Mouse (Mus musculus): Measurements from ENCODE around the gene Gm49601.

Gm49601 gene

DNA sequence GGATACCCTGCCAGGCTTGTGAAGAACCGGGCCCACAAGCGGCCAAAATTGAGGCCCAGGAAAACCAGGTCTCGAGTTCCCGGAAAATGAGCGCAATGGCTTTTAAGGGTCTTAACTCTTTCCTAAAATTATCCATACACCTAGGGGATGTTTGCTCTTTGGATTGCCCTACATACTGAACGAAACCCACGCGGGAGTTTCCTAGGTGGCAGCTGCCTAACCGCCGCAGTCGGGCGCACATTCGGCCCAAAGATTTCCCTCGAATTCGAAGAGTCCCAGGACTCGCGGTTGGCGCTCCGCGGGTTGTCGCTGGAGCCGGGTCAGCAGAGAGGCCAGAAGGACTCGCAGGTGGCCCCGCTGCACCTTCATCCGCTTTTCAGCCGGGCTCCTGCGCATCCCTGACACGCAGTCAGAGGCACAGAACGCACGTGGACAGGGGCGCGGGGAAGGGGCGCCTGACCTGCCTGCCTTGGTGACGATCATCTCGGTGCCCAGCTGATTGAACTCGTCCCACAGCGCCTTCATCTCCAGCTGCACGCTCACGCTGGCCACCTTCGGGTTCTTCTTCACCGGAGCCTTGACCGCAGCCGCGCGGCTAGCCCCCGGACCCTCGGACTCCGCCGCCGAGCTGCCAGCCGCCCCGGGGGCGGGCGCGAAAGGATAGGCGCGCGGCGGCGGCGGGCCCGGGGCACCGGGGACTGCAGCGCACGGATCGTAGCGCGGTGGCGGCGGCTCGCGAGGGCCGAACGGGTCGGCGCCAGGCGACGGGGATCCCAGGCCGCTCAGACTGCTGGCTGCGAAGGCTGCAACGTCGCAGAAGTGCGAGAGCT lies 39.9 kb downstream of the Gm49601 start:
- Histone ChIP-seq H3K27me3 (ENCODE audit: insufficient read depth, low read length) (peaks cover 98% of the 10 kb centered on the region), H3K4me3 (replicated peaks; ENCODE audit: low read length) (peak overlapping the region; percentile 62), H3K9me3 (ENCODE audit: low read length) (no peaks in the 10 kb centered on the region), H3K36me3 (ENCODE audit: insufficient read depth, low read length) (no peaks in the 10 kb centered on the region), H3K4me1 (replicated peaks; ENCODE audit: low read depth, low read length) (peaks cover 54% of the 10 kb centered on the region)
- TF ChIP-seq NANOG (IDR thresholded peaks at IDR 0.05; ENCODE audit: borderline replicate concordance, low read length): no peak
- TF ChIP-seq CTCF (conservative IDR thresholded peaks at IDR 0.05; ENCODE audit: low read length): no peak
- no peak for TF ChIP-seq POU5F1 (IDR thresholded peaks at IDR 0.05; ENCODE audit: borderline replicate concordance, low read length)

DNA sequence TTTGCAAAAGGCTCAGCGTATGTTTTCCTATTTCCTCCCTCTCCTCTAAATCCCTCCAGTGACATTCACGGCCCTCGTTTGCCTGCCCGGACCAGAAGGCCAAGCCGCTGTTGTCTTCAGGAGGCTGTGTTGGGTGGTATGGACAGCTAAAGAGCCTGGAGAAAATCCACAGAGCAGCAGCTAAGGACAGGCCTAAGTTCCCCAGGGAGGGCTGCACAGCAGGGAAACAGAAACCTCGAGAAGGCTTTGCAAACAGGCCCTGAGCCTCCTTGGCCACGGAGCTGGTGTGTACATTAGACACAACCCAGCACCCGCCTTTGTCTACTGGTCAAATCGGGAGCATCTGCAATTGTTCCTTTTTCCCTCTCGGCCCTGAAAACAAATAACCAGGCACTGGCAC lies 40.6 kb downstream of the Gm49601 start:
- TF ChIP-seq CTCF (conservative IDR thresholded peaks at IDR 0.05; ENCODE audit: low read length): no peak
- no peak for TF ChIP-seq NANOG (IDR thresholded peaks at IDR 0.05; ENCODE audit: borderline replicate concordance, low read length)
- TF ChIP-seq POU5F1 (IDR thresholded peaks at IDR 0.05; ENCODE audit: borderline replicate concordance, low read length): no peak
- no peaks in the 10 kb centered on the region for H3K36me3 ChIP-seq (ENCODE audit: insufficient read depth, low read length)

DNA sequence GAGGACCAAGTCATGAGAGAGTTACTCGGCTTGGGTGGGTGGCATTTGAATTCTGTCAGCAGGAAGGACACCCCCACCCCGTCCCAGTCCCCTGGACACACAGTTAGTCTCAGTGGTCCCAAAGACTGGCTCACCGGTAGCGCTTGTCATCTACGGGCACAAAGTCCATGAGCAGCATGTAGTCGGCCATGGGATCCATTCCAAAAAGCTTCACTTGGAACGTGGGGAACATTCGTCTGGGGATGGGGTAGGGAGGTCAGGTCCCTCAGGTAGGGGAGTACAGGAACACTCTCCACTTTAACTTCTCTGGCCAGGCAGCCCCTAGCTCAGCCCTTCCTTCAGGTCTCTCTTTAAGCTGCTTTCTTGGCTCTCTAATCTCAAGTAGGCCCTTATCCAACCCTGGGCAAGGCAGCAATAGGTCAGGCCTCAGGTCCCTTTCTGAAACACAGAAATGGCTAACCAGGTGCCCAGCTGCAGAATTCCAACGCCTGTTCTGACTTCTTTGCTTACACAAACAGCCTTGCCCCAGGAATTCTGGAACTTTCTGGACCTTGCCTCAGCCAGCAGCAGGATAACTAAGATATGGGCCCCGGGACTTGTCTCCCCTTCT lies 41.2 kb downstream of the Gm49601 start:
- H3K4me3 ChIP-seq (replicated peaks; ENCODE audit: low read length): no peak overlapping the region
- TF ChIP-seq POU5F1 (IDR thresholded peaks at IDR 0.05; ENCODE audit: borderline replicate concordance, low read length) (no peak), CTCF (conservative IDR thresholded peaks at IDR 0.05; ENCODE audit: low read length) (no peak), NANOG (IDR thresholded peaks at IDR 0.05; ENCODE audit: borderline replicate concordance, low read length) (no peak)
- H3K27me3 ChIP-seq (ENCODE audit: insufficient read depth, low read length): peaks cover 98% of the 10 kb centered on the region
- H3K36me3 ChIP-seq (ENCODE audit: insufficient read depth, low read length): no peaks in the 10 kb centered on the region
- peaks cover 45% of the 10 kb centered on the region for H3K4me1 ChIP-seq (replicated peaks; ENCODE audit: low read depth, low read length)
- H3K9me3 ChIP-seq (ENCODE audit: low read length): no peaks in the 10 kb centered on the region

More for the DNA sequence above, 40.6 kb downstream of the Gm49601 start:
- H3K27me3 ChIP-seq (ENCODE audit: insufficient read depth, low read length): peaks cover 98% of the 10 kb centered on the region
- peaks cover 52% of the 10 kb centered on the region for H3K4me1 ChIP-seq (replicated peaks; ENCODE audit: low read depth, low read length)
- no peaks in the 10 kb centered on the region for H3K9me3 ChIP-seq (ENCODE audit: low read length)
- H3K4me3 ChIP-seq (replicated peaks; ENCODE audit: low read length): 0 out of 2 replicates have a peak overlapping the region, but pooled peaks have one; percentile 62

DNA sequence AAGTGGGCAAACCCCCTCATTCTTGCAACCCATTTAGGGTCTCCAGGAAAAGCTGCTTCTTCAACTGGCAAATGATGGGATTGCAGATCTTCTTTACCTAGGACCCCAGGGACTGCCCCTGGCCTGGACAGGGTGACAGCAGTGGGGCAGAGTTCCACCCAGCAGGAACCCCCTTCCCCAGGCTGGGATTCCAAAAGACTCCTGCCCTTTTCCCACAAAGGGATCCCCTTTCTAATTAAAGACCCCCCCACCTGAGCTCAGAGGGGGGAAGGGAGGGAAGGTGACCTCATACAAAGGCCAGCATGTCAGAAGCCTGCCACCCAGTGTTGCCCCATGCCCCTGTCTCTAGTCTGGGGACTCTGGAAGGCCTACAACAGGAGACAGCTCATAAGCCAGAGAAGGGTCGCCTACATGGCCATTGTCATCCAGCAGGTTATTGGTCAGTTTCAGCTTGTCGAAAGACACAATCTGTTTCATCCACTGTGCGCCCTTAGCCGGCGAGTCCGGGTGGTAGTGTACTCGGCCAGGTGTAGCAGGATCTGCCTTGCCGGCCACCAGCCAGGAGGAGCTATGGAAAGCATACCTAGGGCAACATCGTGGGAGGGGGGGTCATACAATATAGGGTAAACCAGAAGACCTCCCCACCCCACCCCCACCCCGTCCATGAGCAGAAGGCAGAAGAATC lies 42.4 kb downstream of the Gm49601 start:
- H3K9me3 ChIP-seq (ENCODE audit: low read length): no peaks in the 10 kb centered on the region
- no peaks in the 10 kb centered on the region for H3K36me3 ChIP-seq (ENCODE audit: insufficient read depth, low read length)
- TF ChIP-seq NANOG (IDR thresholded peaks at IDR 0.05; ENCODE audit: borderline replicate concordance, low read length) (no peak), CTCF (conservative IDR thresholded peaks at IDR 0.05; ENCODE audit: low read length) (no peak), POU5F1 (IDR thresholded peaks at IDR 0.05; ENCODE audit: borderline replicate concordance, low read length) (no peak)
- H3K4me1 ChIP-seq (replicated peaks; ENCODE audit: low read depth, low read length): peaks cover 36% of the 10 kb centered on the region
- H3K27me3 ChIP-seq (ENCODE audit: insufficient read depth, low read length): peaks cover 96% of the 10 kb centered on the region
- no peak overlapping the region for H3K4me3 ChIP-seq (replicated peaks; ENCODE audit: low read length)

DNA sequence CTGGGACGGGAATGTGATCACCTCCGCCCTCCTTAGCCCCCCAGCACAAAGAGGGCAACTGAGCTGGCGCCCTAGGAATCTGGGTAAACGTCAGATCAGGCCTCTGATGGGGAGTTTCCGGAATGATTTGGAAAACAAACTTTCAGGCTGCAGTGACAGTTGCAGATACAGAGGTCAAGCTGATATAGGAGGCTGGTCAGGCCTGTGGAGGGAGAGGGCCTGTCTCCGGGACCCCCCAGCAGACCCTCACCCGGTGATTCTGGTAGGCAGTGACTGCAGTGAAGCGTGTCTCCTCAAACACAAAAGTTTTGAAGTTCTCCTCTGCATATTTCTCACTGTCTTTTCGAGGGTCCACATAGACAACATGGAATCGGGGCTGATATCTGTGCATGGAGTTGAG lies 43.1 kb downstream of the Gm49601 start:
- no peak for TF ChIP-seq POU5F1 (IDR thresholded peaks at IDR 0.05; ENCODE audit: borderline replicate concordance, low read length)
- TF ChIP-seq CTCF (conservative IDR thresholded peaks at IDR 0.05; ENCODE audit: low read length): no peak
- no peak for TF ChIP-seq NANOG (IDR thresholded peaks at IDR 0.05; ENCODE audit: borderline replicate concordance, low read length)

DNA sequence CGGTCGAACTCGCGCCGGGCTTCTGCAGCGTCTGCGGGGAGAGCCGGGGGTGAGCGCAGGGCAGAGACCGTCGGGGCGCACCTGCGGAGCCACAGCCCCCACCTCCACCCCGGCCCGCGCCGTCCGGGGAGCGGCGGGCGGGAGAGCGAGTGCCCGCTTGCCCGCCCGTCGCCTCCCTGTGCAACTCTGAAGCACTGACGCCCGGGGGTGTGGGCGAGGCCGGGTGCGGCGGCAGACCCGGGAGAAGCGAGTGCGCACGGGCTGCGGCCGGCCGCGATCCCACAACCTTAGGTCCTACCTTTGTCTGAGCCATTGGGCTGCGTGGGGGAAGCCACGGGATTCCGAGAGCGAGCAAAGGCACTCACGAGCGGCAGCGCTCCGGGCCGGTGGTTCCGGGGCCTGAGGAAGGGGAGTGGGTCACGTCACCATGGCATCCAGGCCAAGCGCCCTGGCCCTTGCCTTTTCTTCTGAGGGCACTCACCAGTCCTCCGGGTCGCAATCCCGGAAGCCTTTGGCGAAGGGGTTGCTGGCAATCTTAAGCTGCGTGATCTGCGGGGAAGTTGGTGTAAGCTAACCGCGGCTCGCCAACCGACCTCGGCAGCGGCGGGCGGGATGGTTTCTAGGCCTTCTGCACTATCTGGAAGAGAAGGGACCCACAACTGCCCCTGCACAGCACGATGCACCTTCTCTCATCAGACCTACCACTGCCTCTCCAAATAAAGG lies 43.6 kb downstream of the Gm49601 start:
- no peaks in the 10 kb centered on the region for H3K36me3 ChIP-seq (ENCODE audit: insufficient read depth, low read length)
- TF ChIP-seq CTCF (conservative IDR thresholded peaks at IDR 0.05; ENCODE audit: low read length) (no peak), NANOG (IDR thresholded peaks at IDR 0.05; ENCODE audit: borderline replicate concordance, low read length) (no peak), POU5F1 (IDR thresholded peaks at IDR 0.05; ENCODE audit: borderline replicate concordance, low read length) (no peak)
- H3K9me3 ChIP-seq (ENCODE audit: low read length): no peaks in the 10 kb centered on the region
- peaks cover 95% of the 10 kb centered on the region for H3K27me3 ChIP-seq (ENCODE audit: insufficient read depth, low read length)
- peak overlapping the region; percentile 73 for H3K4me3 ChIP-seq (replicated peaks; ENCODE audit: low read length)
- peaks cover 28% of the 10 kb centered on the region for H3K4me1 ChIP-seq (replicated peaks; ENCODE audit: low read depth, low read length)

More for the DNA sequence above, 43.1 kb downstream of the Gm49601 start:
- peaks cover 95% of the 10 kb centered on the region for H3K27me3 ChIP-seq (ENCODE audit: insufficient read depth, low read length)
- H3K36me3 ChIP-seq (ENCODE audit: insufficient read depth, low read length): no peaks in the 10 kb centered on the region
- H3K4me3 ChIP-seq (replicated peaks; ENCODE audit: low read length): peak overlapping the region; percentile 73
- H3K4me1 ChIP-seq (replicated peaks; ENCODE audit: low read depth, low read length): peaks cover 31% of the 10 kb centered on the region
- no peaks in the 10 kb centered on the region for H3K9me3 ChIP-seq (ENCODE audit: low read length)

DNA sequence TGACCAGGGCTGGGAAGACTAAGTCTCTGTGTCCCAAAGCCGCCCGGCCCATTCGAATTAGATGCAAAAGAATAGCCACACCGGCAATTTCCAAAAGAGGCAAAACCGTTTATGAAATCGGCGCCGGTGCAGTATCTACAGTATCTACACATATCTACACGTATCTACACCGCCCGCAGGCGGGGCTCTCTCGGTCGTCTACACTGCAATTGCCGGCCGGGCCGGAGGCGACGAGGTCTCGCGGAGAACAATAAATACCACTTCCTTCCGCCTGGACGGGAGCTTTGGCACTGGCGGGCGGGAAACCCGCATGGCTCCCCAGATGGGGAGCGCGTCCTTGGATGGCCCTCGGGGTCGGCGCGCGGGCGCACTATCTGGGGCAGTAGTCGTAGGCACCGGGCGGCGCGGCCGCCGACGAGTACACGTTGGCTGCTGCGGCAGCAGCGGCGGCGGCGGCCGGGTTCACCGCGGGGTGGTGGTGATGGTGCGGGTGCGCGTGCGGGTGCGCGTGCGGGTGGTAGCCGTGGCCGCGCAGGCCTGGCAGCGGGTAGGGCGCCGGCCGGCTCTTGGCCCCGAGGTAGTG lies 44.5 kb downstream of the Gm49601 start:
- TF ChIP-seq POU5F1 (IDR thresholded peaks at IDR 0.05; ENCODE audit: borderline replicate concordance, low read length): no peak
- TF ChIP-seq NANOG (IDR thresholded peaks at IDR 0.05; ENCODE audit: borderline replicate concordance, low read length): no peak
- no peak for TF ChIP-seq CTCF (conservative IDR thresholded peaks at IDR 0.05; ENCODE audit: low read length)
- peaks cover 23% of the 10 kb centered on the region for H3K4me1 ChIP-seq (replicated peaks; ENCODE audit: low read depth, low read length)
- peak overlapping the region; percentile 73 for H3K4me3 ChIP-seq (replicated peaks; ENCODE audit: low read length)
- H3K9me3 ChIP-seq (ENCODE audit: low read length): no peaks in the 10 kb centered on the region
- H3K36me3 ChIP-seq (ENCODE audit: insufficient read depth, low read length): no peaks in the 10 kb centered on the region
- peaks cover 96% of the 10 kb centered on the region for H3K27me3 ChIP-seq (ENCODE audit: insufficient read depth, low read length)

Measured in E14TG2a.4 (cell line).